Mouse (Mus musculus): ENCODE data around the gene Ppme1. TPM values are rescaled to one million over a fixed set of nuclear protein-coding genes. Genes with fewer than 3 reads are reported as not detected.
A peak's percentile ranks its signal among the peaks of the same experiment; 100 is the strongest.

Gene Ppme1
- total RNA-seq, 1 experiment from 2014 or later, result 29.5 TPM

- ATAC-seq (replicated peaks; ENCODE audit: low read depth, poor library complexity, severe bottlenecking), result 0 out of 2 replicates have a peak, but pooled peaks have one; percentile 32
These were observed 86.7 kb downstream of the Ppme1 start, which contains the start of gene P4ha3 for GRCm38 (mm10) chr7:100285383-100285782. TSS of gene P4ha3 (plus strand) at chr7:100285520.

- no peak for ATAC-seq (replicated peaks; ENCODE audit: low read depth, poor library complexity, severe bottlenecking)
These were observed 88.8 kb downstream of the Ppme1 start for GRCm38 (mm10) chr7:100283298-100283697.

- ATAC-seq (replicated peaks; ENCODE audit: low read depth, poor library complexity, severe bottlenecking), result no peak
These were observed 90.5 kb downstream of the Ppme1 start for GRCm38 (mm10) chr7:100281596-100281995.

DNA sequence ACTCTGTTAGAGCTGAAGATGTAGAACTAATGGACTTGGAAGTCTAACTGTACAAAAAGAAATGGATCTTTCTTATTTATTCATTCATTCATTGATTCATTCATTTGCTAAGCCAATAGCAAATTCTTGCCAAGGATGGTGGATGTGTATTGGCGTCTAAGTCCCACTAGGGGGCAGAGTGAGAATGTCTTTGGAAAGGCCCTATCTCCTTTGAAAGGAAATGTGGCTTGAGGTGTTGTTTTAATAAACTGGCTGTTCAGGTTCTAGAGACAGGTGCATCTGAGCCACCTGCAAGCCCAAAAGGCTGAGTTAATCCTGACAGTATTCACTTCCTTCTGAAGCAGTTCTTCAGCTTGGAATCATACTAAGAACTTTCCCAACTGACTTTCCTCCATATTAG lies 92.3 kb downstream of the Ppme1 start:
- ATAC-seq (replicated peaks; ENCODE audit: low read depth, poor library complexity, severe bottlenecking), result peak; percentile 63; the same call in 1 of the 2 replicates

Other genes with a start within 250 kb of the Ppme1 start
- 5.6 and 9.6 TPM in 2 replicates for gene Lipt2, start 213.0 kb downstream of the Ppme1 start, total RNA-seq (2017)
- gene Kcne3, start 195.8 kb downstream of the Ppme1 start, total RNA-seq (2017), result 0.73 and 3.7 TPM in 2 replicates
- 14.5 and 20.1 TPM in 2 replicates for gene Pgm2l1, start 144.9 kb downstream of the Ppme1 start, total RNA-seq (2017)
- not detected in 2 replicates for gene P4ha3, start 86.8 kb downstream of the Ppme1 start, total RNA-seq (2017)
- gene C2cd3, start 74 bp downstream of the Ppme1 start, total RNA-seq (2017), result 36.2 and 46.9 TPM in 2 replicates
- gene Ucp3, start 100.7 kb upstream of the Ppme1 start, total RNA-seq (2017), result not detected in 2 replicates
- gene Ucp2, start 121.0 kb upstream of the Ppme1 start, total RNA-seq (2017), result 101 and 132 TPM in 2 replicates
- 0.37 TPM in 1 of 2 replicates, not detected in the other for gene Dnajb13, start 142.7 kb upstream of the Ppme1 start, total RNA-seq (2017)
- 11.0 and 22.6 TPM in 2 replicates for gene Coa4, start 164.8 kb upstream of the Ppme1 start, total RNA-seq (2017)
- 53.2 and 58.1 TPM in 2 replicates for gene Rab6a, start 235.1 kb upstream of the Ppme1 start, total RNA-seq (2017)
- 70.3 and 84.2 TPM in 2 replicates for gene Mrpl48, start 236.0 kb upstream of the Ppme1 start, total RNA-seq (2017)